Mouse (Mus musculus): ENCODE results near the gene Slc8b1.

GRCm38 (mm10) chr5:120579898-120580626 is 69.1 kb downstream of the Slc8b1 start:
- TF ChIP-seq POLR2A (IDR thresholded peaks at IDR 0.05; ENCODE audit: insufficient read length, low read depth), result no peak
- no peak for TF ChIP-seq USF1 (IDR thresholded peaks at IDR 0.05; ENCODE audit: low read depth)
- no peak for TF ChIP-seq REST (IDR thresholded peaks at IDR 0.05; ENCODE audit: insufficient read depth, insufficient read length)
- TF ChIP-seq TCF12 (IDR thresholded peaks at IDR 0.05; ENCODE audit: insufficient read depth, poor library complexity, severe bottlenecking), result no peak
- TF ChIP-seq MYOD1 (IDR thresholded peaks at IDR 0.05; ENCODE audit: control insufficient read depth in 1 of 3, insufficient read length in 2 of 3, low read depth in 2 of 3), result peak in 1 of 3 experiments; percentile 80
- no peak for TF ChIP-seq MAX (IDR thresholded peaks at IDR 0.05; ENCODE audit: low read depth)
- TF ChIP-seq MYOG (IDR thresholded peaks at IDR 0.05; ENCODE audit: control insufficient read depth in 1 of 3, insufficient read depth in 1 of 3, insufficient read length in 2 of 3, low read depth in 2 of 3), result peak in 1 of 3 experiments; percentile 49
- no peak for TF ChIP-seq E2F4 (IDR thresholded peaks at IDR 0.05; ENCODE audit: insufficient read depth)
- TF ChIP-seq POLR2AphosphoS2 (IDR thresholded peaks at IDR 0.05; ENCODE audit: insufficient read length, low read depth), result peak; percentile 38
